Mouse (Mus musculus) adrenal gland, postnatal 10 days (tissue): ENCODE results near the gene Socs7. TPM values are rescaled to one million over a fixed set of nuclear protein-coding genes. Genes with fewer than 3 reads are reported as not detected.

Source experiments
- DNase-seq: peaks from one replicate; pipeline ENCODE4 v3.0.0; 2021; ENCODE audit warnings: mixed read lengths
- total RNA-seq, 2 experiments: library from RNA; stranded (reverse); gene quantifications; 2 replicates each; pipeline ENCODE4 v1.2.3; 2021

The Socs7 gene
- total RNA-seq, 2 experiments from 2014 or later = 16.9 to 20.1 TPM

DNA sequence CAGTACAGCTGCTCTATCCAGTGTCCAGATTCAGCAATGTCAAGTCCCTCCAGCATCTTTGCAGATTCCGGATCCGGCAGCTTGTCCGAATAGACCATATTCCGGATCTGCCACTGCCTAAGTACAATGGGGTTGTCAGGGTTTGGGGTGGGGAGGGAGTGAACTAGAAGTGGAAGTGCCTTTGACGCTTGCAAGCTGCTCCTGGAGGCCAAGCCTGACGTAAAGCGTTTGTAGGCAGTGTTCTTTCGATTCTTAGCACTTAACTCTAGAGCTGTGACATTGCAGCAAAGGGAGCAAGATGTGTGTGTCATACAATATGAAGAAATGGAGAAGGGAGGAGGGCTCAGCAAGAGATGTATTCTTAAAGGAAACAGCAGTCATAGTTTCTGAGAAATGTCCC lies 26.8 kb downstream of the Socs7 start:
- DNase-seq = no peak

GRCm38 (mm10) chr11:97393658-97394057 lies 31.3 kb downstream of the Socs7 start:
- DNase-seq = no peak

DNA sequence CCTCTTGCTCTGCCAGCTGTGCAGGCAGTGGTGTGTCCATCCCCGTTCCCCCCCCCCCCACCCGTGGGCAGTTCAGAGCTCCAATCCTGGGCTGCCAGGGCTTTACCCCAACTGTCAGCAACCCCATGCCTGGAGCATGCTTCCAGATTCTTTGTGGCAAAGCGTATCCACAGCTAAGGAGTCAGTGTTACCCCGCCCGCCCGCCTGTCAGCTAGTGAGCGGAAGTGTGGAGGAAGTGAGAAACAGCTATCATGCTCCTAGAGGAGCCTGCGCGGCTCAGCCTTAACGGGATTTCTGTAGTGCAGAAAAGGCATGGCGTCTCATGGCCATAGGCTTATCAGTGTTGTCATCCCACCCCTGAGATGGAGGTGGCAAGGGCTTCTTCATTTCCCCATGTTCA lies 31.8 kb downstream of the Socs7 start:
- DNase-seq = no peak

GRCm38 (mm10) chr11:97398506-97398905 lies 36.2 kb downstream of the Socs7 start:
- no peak for DNase-seq

DNA sequence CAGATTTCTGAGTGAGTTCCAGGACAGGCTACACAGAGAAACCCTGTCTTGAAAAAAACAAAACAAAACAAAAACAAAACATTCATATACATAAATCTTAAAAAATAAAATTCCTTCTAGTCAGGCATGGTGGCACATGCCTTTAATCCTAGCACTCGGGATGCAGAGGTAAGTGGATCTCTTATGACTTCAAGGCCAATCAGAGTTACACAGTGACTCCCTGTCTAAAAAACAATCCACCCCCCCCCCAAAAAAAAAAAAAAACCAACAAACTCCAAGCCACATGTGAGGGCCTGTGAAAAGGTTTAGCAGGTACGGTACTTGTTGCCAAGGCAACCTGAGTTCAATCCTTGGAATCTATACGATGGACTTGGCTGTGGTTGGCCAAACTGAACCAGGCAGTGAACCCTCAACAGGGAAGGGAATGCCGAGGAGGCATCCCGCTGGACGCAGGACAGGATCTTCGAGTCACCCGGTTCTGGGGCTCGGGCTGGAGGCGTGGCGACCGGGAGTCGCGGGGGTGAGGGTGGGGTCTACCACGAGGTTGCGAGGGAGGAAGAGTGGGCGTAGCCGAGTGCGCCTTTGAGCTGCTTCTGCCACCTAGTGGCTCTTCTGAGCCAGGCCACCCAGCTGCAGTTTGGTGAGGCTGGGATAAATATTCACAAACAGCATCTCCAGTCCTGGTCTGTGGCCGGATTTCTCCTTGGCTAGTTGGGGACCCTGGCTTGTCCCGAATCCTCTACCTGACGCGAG lies 37.8 kb downstream of the Socs7 start:
- DNase-seq = peak; percentile 85

DNA sequence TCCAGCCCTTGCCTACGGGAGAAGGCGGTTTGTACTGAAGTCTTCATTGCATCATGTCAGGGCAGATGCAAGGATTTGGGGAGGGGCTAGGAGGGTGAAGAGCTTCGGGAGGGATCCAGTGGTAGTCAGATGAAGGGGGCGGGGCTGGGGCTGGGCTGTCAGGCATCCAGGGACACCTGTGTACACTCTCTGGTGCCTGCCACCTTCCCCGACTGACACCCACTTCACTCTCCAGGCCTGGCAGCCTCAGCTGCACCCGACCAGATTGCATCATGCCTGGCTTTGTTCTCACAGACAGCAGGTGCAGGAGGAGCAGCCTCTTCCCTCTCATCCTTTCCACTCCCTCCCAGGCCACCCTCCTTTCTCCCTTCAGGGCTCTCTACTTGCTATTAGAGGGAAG lies 38.7 kb downstream of the Socs7 start:
- peak; percentile 35 for DNase-seq

- DNase-seq = no peak
Measured at GRCm38 (mm10) chr11:97401686-97402435, 39.5 kb downstream of the Socs7 start.

- no peak for DNase-seq
Measured at GRCm38 (mm10) chr11:97402746-97403145, 40.4 kb downstream of the Socs7 start.

DNA sequence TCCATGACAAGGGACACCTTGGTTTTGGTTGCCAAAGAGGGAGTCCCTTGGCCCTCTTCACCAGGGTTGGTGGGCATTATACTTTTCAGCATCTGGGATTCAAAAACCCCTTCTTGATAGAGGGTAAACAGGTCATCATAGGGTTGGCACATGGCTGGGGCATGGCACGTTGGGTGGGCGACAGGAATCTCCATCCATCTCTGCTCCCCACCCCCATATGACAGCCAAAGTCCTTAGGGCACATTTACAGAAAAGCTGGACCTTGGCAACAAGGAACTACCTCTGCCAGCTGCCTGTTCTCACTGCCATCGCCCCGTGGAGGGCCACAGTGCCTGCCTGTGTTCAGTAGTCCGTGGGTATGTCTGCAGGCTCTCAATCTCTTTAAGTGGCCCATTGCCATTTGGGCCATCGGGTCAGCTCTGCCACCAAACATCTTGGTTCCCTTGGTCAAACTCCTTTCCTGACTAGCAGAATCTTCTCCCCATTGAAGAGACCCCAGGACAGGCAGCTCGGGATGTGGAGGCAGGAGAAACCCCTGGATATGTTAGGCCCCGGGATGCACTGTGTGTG lies 41.3 kb downstream of the Socs7 start:
- no peak for DNase-seq

- peak; percentile 70 for DNase-seq
Measured at GRCm38 (mm10) chr11:97404184-97404760, 41.9 kb downstream of the Socs7 start.

DNA sequence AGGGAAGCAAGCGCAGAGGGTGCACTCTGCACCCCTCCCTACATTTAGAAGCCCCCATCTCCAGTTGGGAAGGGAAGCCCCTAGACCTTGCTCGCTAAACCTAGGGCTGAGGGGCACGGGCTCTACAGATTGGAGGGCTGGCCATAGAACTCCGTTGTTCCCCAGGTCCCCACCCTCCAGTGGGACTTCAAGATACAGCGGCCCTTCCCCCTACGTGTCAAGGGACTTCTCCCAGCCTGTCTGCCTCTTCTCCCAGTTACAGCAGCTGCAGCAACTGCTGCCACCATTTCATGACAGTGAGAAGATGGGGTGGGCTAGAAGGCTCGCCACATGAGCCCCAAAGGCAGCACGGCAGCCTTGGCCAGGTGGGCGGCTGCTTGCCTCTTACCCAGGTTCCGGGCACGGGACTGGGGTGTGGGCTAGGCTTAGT lies 42.4 kb downstream of the Socs7 start:
- DNase-seq = no peak

DNA sequence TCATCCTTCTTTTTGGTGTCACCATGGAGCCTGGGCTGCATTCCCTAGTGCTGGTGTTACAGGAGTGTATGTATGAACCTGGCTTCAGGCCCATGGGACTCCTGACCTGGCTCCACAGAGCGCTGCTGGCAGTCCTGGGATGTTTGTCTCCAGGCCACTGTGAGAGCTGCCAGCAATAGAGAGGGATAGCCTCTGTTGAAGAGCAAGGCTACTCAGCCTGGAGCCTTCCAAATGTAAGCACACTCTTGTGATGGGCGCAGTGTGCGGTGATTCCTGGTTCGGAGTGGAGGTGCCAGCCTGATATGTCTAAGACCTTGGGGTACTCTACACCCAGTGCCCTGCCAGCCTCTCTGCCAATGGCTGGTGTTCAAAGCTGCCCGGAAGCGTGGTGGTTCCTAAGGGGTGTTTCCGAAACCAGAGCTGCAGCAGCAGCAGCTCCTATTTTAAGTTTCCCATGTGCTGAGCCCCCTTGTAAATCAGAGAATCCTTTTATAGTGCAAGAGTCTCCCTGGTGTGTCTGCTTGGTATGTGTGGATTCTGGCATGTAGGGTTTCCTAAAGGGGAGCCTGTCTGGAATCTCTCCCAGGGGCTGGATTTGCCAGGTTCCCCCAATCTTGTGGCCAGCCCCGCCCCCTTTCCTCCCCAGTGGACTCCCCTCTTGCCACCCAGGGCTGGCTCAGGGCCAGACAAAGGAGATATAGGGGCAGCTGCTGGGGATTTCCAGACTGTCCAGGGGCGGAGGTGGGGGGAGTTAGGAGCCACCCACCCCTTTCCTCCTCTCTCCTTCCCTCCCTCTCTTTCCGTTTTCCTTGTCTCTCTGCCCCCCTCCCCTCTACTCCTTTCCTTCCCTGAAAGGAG lies 44.0 kb downstream of the Socs7 start:
- DNase-seq = peak; percentile 64

- DNase-seq = no peak
Measured at GRCm38 (mm10) chr11:97407456-97407855, 45.1 kb downstream of the Socs7 start.

GRCm38 (mm10) chr11:97408171-97408570 lies 45.8 kb downstream of the Socs7 start:
- DNase-seq = peak; percentile 89

- DNase-seq = no peak
Measured at GRCm38 (mm10) chr11:97410958-97411357, 48.6 kb downstream of the Socs7 start.

DNA sequence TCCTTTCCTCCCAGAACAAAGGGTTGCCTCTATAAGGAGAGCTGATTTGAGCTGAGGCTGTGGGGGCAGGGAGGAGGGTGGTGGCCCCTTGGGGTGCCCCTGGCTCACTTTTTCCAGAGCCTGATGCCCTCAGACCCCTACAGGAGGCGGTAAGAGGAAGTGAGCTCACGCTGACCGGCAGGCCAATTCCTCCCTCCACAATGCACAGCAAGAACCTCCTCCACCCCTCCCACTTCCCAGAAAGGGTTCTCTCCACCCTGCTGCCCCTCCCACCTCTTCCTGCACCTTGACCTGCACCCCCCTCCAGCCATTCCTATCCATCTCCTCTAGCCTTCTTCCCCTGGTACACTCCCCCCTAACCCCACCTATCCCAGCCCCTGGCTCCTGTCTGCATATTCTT lies 49.8 kb downstream of the Socs7 start:
- DNase-seq = no peak

- DNase-seq = no peak
Measured at GRCm38 (mm10) chr11:97412808-97413347, 50.5 kb downstream of the Socs7 start.

DNA sequence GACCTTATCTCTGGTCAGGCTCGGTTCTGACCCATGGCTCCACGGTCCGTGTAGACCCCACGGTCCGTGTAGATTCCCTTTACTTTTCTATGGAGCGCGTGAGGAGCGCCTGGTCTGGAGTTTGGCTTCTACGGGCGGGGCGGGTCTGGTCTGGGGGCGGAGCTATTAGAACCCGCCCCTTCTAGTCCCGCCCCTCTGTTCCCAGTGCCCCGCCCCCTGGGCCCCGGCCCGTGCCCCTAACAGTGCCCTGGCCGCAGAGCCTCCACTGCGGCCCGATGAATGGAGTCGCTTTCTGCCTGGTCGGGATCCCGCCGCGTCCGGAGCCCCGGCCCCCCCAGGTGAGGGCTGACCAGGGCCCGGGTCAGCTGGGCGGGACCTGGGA lies 53.0 kb downstream of the Socs7 start, which contains the start of gene Arhgap23:
Arhgap23 (plus strand) TSS at position 204 of the 382 bp plus-strand sequence.
- DNase-seq = peak; percentile 92

- peak; percentile 77 for DNase-seq
Measured at GRCm38 (mm10) chr11:97415712-97416636, 53.6 kb downstream of the Socs7 start.

- DNase-seq = no peak
Measured at GRCm38 (mm10) chr11:97416637-97417035, 54.3 kb downstream of the Socs7 start.
